Mouse (Mus musculus) lung, postnatal 0 days (tissue): Measurements from ENCODE around the gene Gm28035. TPM values are rescaled to one million over a fixed set of nuclear protein-coding genes. Genes with fewer than 3 reads are reported as not detected.

ENCODE experiments used
- ATAC-seq: fragments of 200-750 bp; cut with Nextera tagmentation; 2 replicates; pipeline ENCODE4 v1.8.0; 2017; ENCODE audit warnings: moderate library complexity
- DNase-seq: peaks from one replicate; pipeline ENCODE4 v3.0.0-alpha.2; 2016; ENCODE audit warnings: low spot score
- H3K27ac ChIP-seq: fragments of 300-500 bp; sonication (generic); 2 replicates; pipeline ENCODE4 v1.5.1; 2014; ENCODE audit warnings: antibody characterized with exemption, mild to moderate bottlenecking, low read length, mixed read lengths
- H3K27me3 ChIP-seq: fragments of 300-500 bp; sonication (generic); replicated peaks from 2 replicates; pipeline ENCODE4 v1.6.1; 2014; ENCODE audit warnings: low read length, mixed read lengths; ENCODE audit not compliant: insufficient read depth
- H3K36me3 ChIP-seq: fragments of 300-500 bp; sonication (generic); 2 replicates; pipeline ENCODE4 v1.6.1; 2014; ENCODE audit warnings: low read length, mixed read lengths; ENCODE audit not compliant: insufficient read depth
- H3K4me1 ChIP-seq: fragments of 300-500 bp; sonication (generic); 2 replicates; pipeline ENCODE4 v1.6.1; 2014; ENCODE audit warnings: antibody characterized with exemption, low read depth, low read length, mixed read lengths; ENCODE audit not compliant: insufficient read depth
- H3K4me2 ChIP-seq: fragments of 300-500 bp; sonication (generic); replicated peaks from 2 replicates; pipeline ENCODE4 v1.6.1; 2014; ENCODE audit warnings: low read depth, mild to moderate bottlenecking, low read length, moderate library complexity, mixed read lengths
- H3K4me3 ChIP-seq: fragments of 300-500 bp; sonication (generic); 2 replicates; pipeline ENCODE4 v1.5.1; 2014; ENCODE audit warnings: low read depth, low read length
- H3K9ac ChIP-seq: fragments of 300-500 bp; sonication (generic); replicated peaks from 2 replicates; pipeline ENCODE4 v1.6.1; 2014; ENCODE audit warnings: low read depth, mild to moderate bottlenecking
- H3K9me3 ChIP-seq: fragments of 300-500 bp; sonication (generic); 2 replicates; pipeline ENCODE4 v1.6.1; 2016; ENCODE audit warnings: low read length, mixed read lengths
- CTCF ChIP-seq: IDR thresholded peaks from 2 replicates; pipeline ENCODE4 v1.5.1; 2016; ENCODE audit warnings: antibody characterized with exemption, mild to moderate bottlenecking
- EP300 ChIP-seq: IDR thresholded peaks from 2 replicates; pipeline ENCODE4 v1.6.1; 2016; ENCODE audit warnings: antibody characterized with exemption, mild to moderate bottlenecking, control low read depth
- WGBS: fragments of 180-500 bp; shearing (Covaris S2); extraction: QIAGEN DNeasy Blood & Tissue Kit; methylation state at CpG from one replicate; pipeline ENCODE4 v1.1.7; 2014; 5-methylcytosine and 5-hydroxymethylcytosine counted together
- polyA plus RNA-seq: library from polyadenylated mRNA; unstranded; fragments of >200 nt; fragmentation: Nextera tagmentation; extraction: Ambion mirVana; gene quantifications from 2 replicates; pipeline ENCODE4 v1.2.1, GENCODE M21; 2015

Gm28035 gene
- polyA plus RNA-seq, 1 experiment from 2014 or later = 0.12 TPM

DNA sequence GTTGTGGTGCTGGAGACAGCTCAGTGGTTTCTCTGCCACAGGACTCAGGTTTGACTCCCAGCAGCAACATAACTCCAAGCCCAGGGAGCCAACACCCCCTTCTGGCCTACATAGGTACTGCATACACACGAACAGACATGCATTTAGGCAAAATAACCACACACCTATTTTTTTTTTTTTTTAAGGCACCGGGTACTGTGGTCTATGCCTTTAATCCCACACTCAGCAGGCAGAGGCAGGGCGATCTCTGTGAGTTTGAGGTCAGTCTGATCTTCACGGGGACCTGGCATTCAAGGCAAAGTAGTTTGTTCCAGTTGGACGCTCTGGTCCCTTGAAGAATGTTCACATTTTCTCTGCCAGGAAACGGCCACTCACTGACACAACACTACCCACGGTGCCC, 36.9 kb upstream of the Gm28035 start:
- no peak for TF ChIP-seq EP300
- TF ChIP-seq CTCF = peak; percentile 72
- H3K4me1 ChIP-seq = peaks cover 7% of the 10 kb centered on the region; the same call in 1 of the 2 replicates
- DNase-seq (peak; percentile 37), ATAC-seq (no peak)
- H3K27me3 ChIP-seq = no peaks in the 10 kb centered on the region
- no peak overlapping the region for H3K9ac ChIP-seq
- no peak overlapping the region for H3K27ac ChIP-seq
- no peak overlapping the region for H3K4me3 ChIP-seq
- 69% methylated on average over 7 of the region's 7 CpGs for WGBS
- no peak overlapping the region for H3K4me2 ChIP-seq
- H3K9me3 ChIP-seq = no peaks in the 10 kb centered on the region
- no peaks in the 10 kb centered on the region for H3K36me3 ChIP-seq

DNA sequence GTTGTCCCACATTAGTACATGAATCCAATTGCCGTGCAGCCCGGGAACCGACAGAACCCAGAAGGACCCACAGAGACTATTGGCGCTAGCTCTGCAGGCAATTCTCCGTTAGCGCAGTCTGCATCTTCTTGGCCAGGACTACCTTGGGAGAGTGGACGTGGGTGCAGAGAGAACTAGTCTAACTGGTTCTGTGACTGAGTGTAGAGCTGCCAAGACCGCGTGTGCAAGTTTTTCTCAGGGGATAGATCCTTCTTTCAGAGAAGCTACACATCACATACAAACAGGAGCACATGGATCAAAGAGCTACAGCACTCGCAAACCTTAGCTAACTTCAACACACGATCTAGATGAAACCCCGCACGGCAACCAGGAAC, 35.1 kb upstream of the Gm28035 start:
- no peaks in the 10 kb centered on the region for H3K9me3 ChIP-seq
- under 1% methylated on average over 13 of the region's 13 CpGs for WGBS
- peaks cover 7% of the 10 kb centered on the region; the same call in 1 of the 2 replicates for H3K4me1 ChIP-seq
- H3K9ac ChIP-seq = peak overlapping the region; percentile 72
- DNase-seq (peak; percentile 84), ATAC-seq (peak; percentile 75)
- peak overlapping the region; percentile 68 for H3K4me3 ChIP-seq
- H3K36me3 ChIP-seq = no peaks in the 10 kb centered on the region
- TF ChIP-seq CTCF (no peak), EP300 (no peak)
- peak overlapping the region; percentile 85 for H3K4me2 ChIP-seq
- H3K27me3 ChIP-seq = no peaks in the 10 kb centered on the region
- H3K27ac ChIP-seq = peak overlapping the region; percentile 85

DNA sequence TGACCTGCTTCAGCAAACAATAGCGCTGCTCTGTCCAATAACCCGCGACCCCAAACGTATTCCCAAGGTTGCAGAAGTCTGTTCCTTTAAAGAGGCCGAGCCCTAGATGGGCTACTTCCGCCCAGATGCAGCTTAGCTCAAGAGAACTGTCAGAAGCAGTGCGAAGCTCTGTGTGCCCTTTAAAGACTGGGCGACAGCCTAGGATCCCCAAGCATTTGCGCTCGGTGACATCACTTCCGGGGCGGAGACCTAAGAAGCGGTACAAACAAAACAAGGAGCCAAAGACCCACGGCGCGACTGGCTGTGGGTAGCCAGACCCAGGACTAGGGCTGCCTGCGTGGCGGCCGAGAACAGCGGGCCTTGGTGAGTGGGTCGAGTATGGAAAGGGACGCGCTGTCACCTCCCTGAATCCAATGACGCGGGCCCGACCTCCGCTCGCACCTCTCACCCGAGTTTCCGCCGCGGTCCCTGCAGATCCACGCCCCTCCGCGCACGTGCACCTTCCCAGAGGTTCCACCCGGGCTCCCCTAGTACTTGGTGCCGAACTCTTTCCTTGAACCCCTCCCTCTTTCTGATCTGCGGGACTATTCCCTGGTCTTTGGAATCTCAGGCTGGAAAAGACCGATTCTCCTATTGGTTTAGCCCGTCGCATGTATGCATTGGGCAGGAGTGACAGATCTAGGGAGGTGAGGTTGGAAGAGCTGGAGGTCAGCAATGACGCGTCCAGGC, 34.6 kb upstream of the Gm28035 start, which contains the start of gene Kyat1:
Gene Kyat1 (minus strand): TSS at position 219 of the 729 bp plus-strand sequence.
- WGBS = 2% methylated on average over 44 of the region's 44 CpGs
- peak; percentile 98 for DNase-seq
- H3K36me3 ChIP-seq = no peaks in the 10 kb centered on the region
- peak; percentile 97 for ATAC-seq
- TF ChIP-seq EP300 = peak; percentile 65; the same call in 1 of the 2 replicates
- no peak for TF ChIP-seq CTCF
- H3K9me3 ChIP-seq = no peaks in the 10 kb centered on the region
- peak within 1 kb of the TSS; percentile 68 for H3K4me3 ChIP-seq
- no peaks in the 10 kb centered on the region for H3K27me3 ChIP-seq
- H3K9ac ChIP-seq = peak within 1 kb of the TSS; percentile 72
- H3K4me2 ChIP-seq = peak within 1 kb of the TSS; percentile 85
- peak within 1 kb of the TSS; percentile 85 for H3K27ac ChIP-seq
- H3K4me1 ChIP-seq = peaks cover 7% of the 10 kb centered on the region; the same call in 1 of the 2 replicates

DNA sequence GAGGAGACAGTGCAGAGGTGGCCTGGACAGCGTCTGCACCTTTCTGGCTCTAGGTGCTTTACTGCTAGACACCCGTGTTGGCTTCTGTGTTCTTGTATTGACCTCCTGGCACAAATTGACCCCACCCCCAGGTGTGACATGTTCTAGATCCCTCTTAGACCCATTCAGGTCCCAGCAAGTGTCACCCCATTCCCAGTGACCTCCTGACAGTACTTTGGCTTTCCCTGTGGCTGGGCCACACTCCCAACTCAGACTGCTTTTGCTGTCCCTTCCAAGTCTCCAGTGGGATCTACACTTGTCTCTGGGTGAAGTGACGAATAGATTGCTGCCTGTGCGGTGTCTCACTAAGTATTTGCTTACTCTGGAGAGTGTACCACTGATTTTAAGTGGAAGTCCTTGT, 33.0 kb upstream of the Gm28035 start:
- ATAC-seq (no peak), DNase-seq (no peak)
- Histone ChIP-seq H3K9ac (no peak overlapping the region), H3K4me1 (peaks cover 7% of the 10 kb centered on the region; the same call in 1 of the 2 replicates), H3K4me3 (no peak overlapping the region), H3K4me2 (no peak overlapping the region), H3K27me3 (no peaks in the 10 kb centered on the region), H3K27ac (no peak overlapping the region), H3K9me3 (no peaks in the 10 kb centered on the region), H3K36me3 (no peaks in the 10 kb centered on the region)
- 73% methylated on average over 4 of the region's 4 CpGs for WGBS
- TF ChIP-seq EP300 (no peak), CTCF (no peak)

DNA sequence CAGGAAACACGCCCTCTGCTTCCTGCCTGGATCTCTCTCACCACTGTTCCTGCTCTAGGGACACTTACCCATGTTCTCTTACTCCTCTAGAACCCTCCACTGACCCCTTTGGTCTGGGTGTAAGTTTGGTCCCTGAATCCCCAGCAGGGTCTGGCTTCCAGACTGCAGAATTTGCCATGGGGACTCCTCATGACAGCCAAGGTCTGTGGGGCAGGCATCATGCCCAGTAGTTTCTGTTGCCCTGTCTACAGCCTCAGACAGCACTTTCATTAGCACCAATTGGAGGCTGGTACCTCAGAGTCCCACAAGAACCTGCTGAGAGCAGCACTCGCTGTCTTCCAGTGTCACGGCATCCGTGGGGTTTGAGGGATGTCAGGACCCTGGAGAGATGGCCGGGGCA, 32.5 kb upstream of the Gm28035 start:
- DNase-seq = no peak
- Histone ChIP-seq H3K27ac (no peak overlapping the region), H3K9ac (no peak overlapping the region), H3K4me3 (no peak overlapping the region), H3K4me1 (peaks cover 7% of the 10 kb centered on the region; the same call in 1 of the 2 replicates), H3K36me3 (no peaks in the 10 kb centered on the region), H3K27me3 (no peaks in the 10 kb centered on the region), H3K9me3 (no peaks in the 10 kb centered on the region), H3K4me2 (no peak overlapping the region)
- ATAC-seq = no peak
- no peak for TF ChIP-seq CTCF
- no peak for TF ChIP-seq EP300
- WGBS = 71% methylated on average over 5 of the region's 5 CpGs

DNA sequence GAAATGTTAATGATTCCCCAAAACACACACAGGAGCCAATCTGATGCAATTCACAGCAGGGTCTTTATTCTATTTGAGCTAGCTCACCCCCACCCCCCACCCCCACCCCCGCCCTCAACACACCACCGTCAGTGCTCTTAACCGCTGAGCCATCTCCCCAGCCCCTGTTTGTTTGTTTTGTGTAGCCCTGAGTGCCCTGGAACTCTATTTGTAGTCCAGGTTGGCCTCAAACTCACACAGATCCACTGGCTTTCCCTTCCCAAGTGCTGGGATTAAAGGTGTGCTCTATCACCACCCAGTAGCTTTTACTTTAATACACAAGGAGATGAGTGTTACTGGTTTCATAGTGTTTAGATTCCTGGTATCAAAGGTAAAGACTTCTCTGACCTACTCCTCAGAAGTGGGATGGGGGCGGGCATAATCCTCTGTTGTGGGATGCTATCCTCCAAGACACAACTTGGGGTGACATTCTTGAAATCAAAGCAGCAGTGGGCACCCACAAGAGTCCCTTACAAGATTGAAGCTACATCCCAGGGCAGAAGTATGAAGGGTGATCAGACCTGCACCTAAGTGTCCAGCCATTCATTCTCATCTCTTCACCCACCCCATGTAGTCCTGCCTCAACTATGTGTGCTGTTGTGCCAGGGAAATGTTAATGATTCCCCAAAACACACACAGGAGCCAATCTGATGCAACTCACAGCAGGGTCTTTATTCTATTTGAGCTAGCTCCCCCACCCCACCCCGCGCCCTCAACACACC, 28.8 kb upstream of the Gm28035 start:
- Histone ChIP-seq H3K4me3 (no peak overlapping the region), H3K27me3 (no peaks in the 10 kb centered on the region), H3K4me1 (peaks cover 2% of the 10 kb centered on the region; the same call in 1 of the 2 replicates), H3K27ac (no peak overlapping the region), H3K9ac (no peak overlapping the region), H3K36me3 (no peaks in the 10 kb centered on the region), H3K4me2 (no peak overlapping the region), H3K9me3 (no peaks in the 10 kb centered on the region)
- TF ChIP-seq CTCF (no peak), EP300 (no peak)
- DNase-seq (no peak), ATAC-seq (no peak)
- WGBS = 58% methylated on average over 6 of the region's 6 CpGs
